Mouse (Mus musculus) stomach, embryonic 14.5 days (tissue): ENCODE data around the gene Sft2d1. TPM values are rescaled to one million over a fixed set of nuclear protein-coding genes. Genes with fewer than 3 reads are reported as not detected.
A peak's percentile ranks its signal among the peaks of the same experiment; 100 is the strongest.

Experiments used
- ATAC-seq: fragments of 200-750 bp; cut with Nextera tagmentation; 2 replicates; pipeline ENCODE4 v1.8.0; 2017; ENCODE audit warnings: low read depth, moderate TSS enrichment; ENCODE audit not compliant: insufficient number of reproducible peaks, insufficient read depth, low FRiP score
- H3K27ac ChIP-seq: fragments of 300-500 bp; sonication (generic); 2 replicates; pipeline ENCODE4 v1.5.1; 2014; ENCODE audit warnings: mild to moderate bottlenecking, low read length, moderate library complexity, mixed read lengths
- H3K27me3 ChIP-seq: fragments of 300-500 bp; sonication (generic); 2 replicates; pipeline ENCODE4 v1.6.1; 2014; ENCODE audit warnings: low read length, control low read depth, mixed read lengths; ENCODE audit not compliant: control insufficient read depth, insufficient read depth
- H3K36me3 ChIP-seq: fragments of 300-500 bp; sonication (generic); 2 replicates; pipeline ENCODE4 v1.6.1; 2014; ENCODE audit warnings: mild to moderate bottlenecking, control low read depth, low read length, moderate library complexity, mixed read lengths; ENCODE audit not compliant: control insufficient read depth, insufficient read depth
- H3K4me1 ChIP-seq: fragments of 300-500 bp; sonication (generic); 2 replicates; pipeline ENCODE4 v1.6.1; 2014; ENCODE audit warnings: low read length, control low read depth, mixed read lengths; ENCODE audit not compliant: control insufficient read depth, insufficient read depth
- H3K4me2 ChIP-seq: fragments of 300-500 bp; sonication (generic); replicated peaks from 2 replicates; pipeline ENCODE4 v1.6.1; 2014; ENCODE audit warnings: low read depth, low read length, control low read depth
- H3K4me3 ChIP-seq: fragments of 300-500 bp; sonication (generic); 2 replicates; pipeline ENCODE4 v1.5.1; 2014; ENCODE audit warnings: low read depth, low read length, control low read depth
- H3K9ac ChIP-seq: fragments of 300-500 bp; sonication (generic); replicated peaks from 2 replicates; pipeline ENCODE4 v1.6.1; 2014; ENCODE audit warnings: low read depth, mild to moderate bottlenecking, control low read depth, low read length, moderate library complexity, mixed read lengths
- H3K9me3 ChIP-seq: fragments of 300-500 bp; sonication (generic); 2 replicates; pipeline ENCODE4 v1.6.1; 2016; ENCODE audit warnings: low read depth, low read length, control low read depth; ENCODE audit not compliant: control insufficient read depth
- WGBS: fragments of 180-500 bp; shearing (Covaris S2); extraction: QIAGEN DNeasy Blood & Tissue Kit; methylation state at CpG from one replicate; pipeline ENCODE4 v1.1.7; 2014; 5-methylcytosine and 5-hydroxymethylcytosine counted together
- polyA plus RNA-seq: library from polyadenylated mRNA; unstranded; fragments of >200 nt; fragmentation: Nextera tagmentation; extraction: Ambion mirVana; gene quantifications from 2 replicates; pipeline ENCODE4 v1.2.1, GENCODE M21; 2014

The Sft2d1 gene
- polyA plus RNA-seq, 1 experiment from 2014 or later: 77.2 TPM

- ATAC-seq: no peak
- Histone ChIP-seq H3K36me3 (no peaks in the 10 kb centered on the region; the same call in 1 of the 2 replicates), H3K4me3 (no peak overlapping the region), H3K9ac (no peak overlapping the region), H3K9me3 (no peaks in the 10 kb centered on the region), H3K27me3 (no peaks in the 10 kb centered on the region), H3K4me2 (no peak overlapping the region), H3K4me1 (no peaks in the 10 kb centered on the region), H3K27ac (no peak overlapping the region)
- 81% methylated on average over 9 of the region's 9 CpGs for WGBS
Observed at GRCm38 (mm10) chr17:8296313-8296844, 14.5 kb upstream of the Sft2d1 start.

- H3K36me3 ChIP-seq: no peaks in the 10 kb centered on the region; the same call in 1 of the 2 replicates
- H3K4me2 ChIP-seq: no peak overlapping the region
- no peak overlapping the region for H3K9ac ChIP-seq
- H3K9me3 ChIP-seq: no peaks in the 10 kb centered on the region
- H3K27ac ChIP-seq: no peak overlapping the region
- no peaks in the 10 kb centered on the region for H3K27me3 ChIP-seq
- no peaks in the 10 kb centered on the region for H3K4me1 ChIP-seq
- WGBS: 85% methylated on average over 5 of the region's 5 CpGs
- no peak for ATAC-seq
- no peak overlapping the region for H3K4me3 ChIP-seq
Observed at GRCm38 (mm10) chr17:8297746-8298145, 13.2 kb upstream of the Sft2d1 start.

DNA sequence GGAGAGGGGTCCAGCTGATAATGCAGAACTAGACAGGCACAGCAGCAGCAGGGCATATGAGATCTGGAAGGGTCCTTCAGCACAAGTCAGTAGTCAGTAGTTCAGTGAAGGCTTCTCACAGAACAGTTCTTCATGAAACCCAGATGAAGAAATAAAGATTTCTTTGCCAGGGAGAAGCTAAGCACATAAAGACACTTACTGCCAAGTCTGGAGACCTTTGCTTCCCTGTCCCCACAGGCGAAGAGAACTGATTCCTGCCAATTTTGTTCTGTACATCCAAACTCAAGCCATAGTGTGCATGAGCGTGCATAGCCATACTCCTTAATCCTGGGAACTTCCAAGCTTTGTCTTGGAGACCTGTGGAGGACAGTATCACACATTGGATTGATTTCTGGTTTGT is 12.6 kb upstream of the Sft2d1 start:
- no peak overlapping the region for H3K4me2 ChIP-seq
- H3K27ac ChIP-seq: no peak overlapping the region
- H3K27me3 ChIP-seq: no peaks in the 10 kb centered on the region
- ATAC-seq: no peak
- whole genome bisulfite sequencing: 85% methylated on average over 2 of the region's 2 CpGs
- no peaks in the 10 kb centered on the region; the same call in 1 of the 2 replicates for H3K36me3 ChIP-seq
- no peak overlapping the region for H3K4me3 ChIP-seq
- H3K9me3 ChIP-seq: no peaks in the 10 kb centered on the region
- no peaks in the 10 kb centered on the region for H3K4me1 ChIP-seq
- H3K9ac ChIP-seq: no peak overlapping the region

DNA sequence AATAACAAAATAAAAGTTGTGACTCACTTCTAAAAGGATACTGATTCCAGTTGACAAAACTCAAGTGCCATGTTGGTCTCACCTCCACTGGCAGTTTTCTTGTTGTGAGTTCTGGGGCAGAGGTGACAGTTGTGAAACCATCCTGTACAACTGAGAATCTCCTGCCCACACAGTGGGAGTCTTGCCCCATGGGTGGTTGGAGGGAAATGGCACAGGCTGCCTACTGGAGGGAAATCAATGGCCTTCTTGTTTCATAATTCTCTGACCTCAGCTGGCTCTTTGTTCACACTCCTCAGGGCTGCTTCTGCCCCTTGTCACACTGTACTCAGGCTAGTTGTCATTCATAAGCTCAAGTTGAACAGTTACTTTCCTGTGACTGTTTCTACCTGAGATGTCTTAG is 11.4 kb upstream of the Sft2d1 start:
- H3K27me3 ChIP-seq: no peaks in the 10 kb centered on the region
- no peaks in the 10 kb centered on the region for H3K4me1 ChIP-seq
- H3K36me3 ChIP-seq: no peaks in the 10 kb centered on the region; the same call in 1 of the 2 replicates
- H3K27ac ChIP-seq: no peak overlapping the region
- H3K4me2 ChIP-seq: no peak overlapping the region
- no peak overlapping the region for H3K9ac ChIP-seq
- no peak for ATAC-seq
- H3K4me3 ChIP-seq: no peak overlapping the region
- no peaks in the 10 kb centered on the region for H3K9me3 ChIP-seq

DNA sequence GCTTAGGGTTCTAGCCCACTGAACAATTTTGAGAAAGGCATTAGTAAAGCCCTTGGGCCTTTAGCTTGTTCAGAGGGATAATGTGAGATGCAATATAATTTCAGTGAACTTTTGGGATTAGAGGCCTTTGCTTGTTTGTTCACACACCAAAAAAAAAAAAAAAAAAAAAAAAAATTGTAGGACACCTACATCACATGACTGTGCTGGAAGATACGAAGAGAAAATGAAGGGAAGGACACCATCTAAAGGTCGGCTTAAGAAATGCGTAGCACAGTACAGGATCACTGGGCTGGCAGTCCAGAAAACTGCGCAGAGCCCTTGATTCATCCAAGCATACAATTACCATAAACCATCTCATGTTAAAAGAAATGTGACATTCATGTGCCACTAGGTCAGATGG is 9.4 kb upstream of the Sft2d1 start:
- H3K4me1 ChIP-seq: no peaks in the 10 kb centered on the region
- H3K4me2 ChIP-seq: no peak overlapping the region
- no peak overlapping the region for H3K9ac ChIP-seq
- H3K27me3 ChIP-seq: no peaks in the 10 kb centered on the region
- no peak for ATAC-seq
- no peaks in the 10 kb centered on the region for H3K9me3 ChIP-seq
- WGBS: 82% methylated on average over 4 of the region's 4 CpGs
- no peaks in the 10 kb centered on the region for H3K36me3 ChIP-seq
- no peak overlapping the region for H3K4me3 ChIP-seq
- H3K27ac ChIP-seq: no peak overlapping the region

DNA sequence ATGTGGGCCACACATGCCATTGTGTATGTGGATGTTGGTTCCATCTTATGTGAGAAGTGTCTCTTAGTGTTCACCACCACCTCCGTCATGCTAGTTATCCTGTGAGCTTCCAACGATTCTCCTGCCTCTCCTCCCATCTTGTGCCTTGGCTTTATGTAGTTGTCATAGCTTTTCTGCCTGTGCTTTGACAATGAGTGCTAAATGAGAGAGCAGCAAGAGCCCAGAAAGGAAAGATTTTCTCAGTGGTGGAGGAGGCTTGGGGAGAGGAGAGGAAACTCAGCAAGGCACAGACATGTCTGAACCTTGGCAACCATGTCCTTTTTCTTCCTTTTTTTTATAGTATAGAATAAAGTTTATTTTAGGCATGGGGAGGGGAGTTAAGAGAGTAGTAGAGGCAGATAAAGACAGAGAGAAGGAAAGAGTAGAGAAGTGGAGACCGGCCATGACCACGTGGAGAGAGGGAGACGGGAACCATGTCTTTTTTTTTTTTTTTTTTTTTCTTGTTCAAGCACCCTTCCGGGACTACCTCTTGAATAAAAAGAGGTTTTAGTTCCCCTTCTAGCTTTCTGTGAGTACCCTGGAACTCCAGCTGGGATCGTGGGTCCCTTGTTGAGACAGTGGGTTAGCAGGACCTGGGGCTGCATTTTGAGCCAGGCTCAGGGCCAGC is 8.0 kb upstream of the Sft2d1 start:
- Histone ChIP-seq H3K9ac (no peak overlapping the region), H3K9me3 (no peaks in the 10 kb centered on the region), H3K4me2 (no peak overlapping the region), H3K4me1 (no peaks in the 10 kb centered on the region), H3K36me3 (no peaks in the 10 kb centered on the region), H3K27me3 (no peaks in the 10 kb centered on the region), H3K27ac (no peak overlapping the region), H3K4me3 (no peak overlapping the region)
- no peak for ATAC-seq
- WGBS: 80% methylated on average over 7 of the region's 7 CpGs

- Histone ChIP-seq H3K27ac (no peak overlapping the region), H3K4me2 (no peak overlapping the region), H3K27me3 (no peaks in the 10 kb centered on the region), H3K9ac (no peak overlapping the region), H3K4me1 (no peaks in the 10 kb centered on the region), H3K4me3 (no peak overlapping the region), H3K9me3 (no peaks in the 10 kb centered on the region), H3K36me3 (no peaks in the 10 kb centered on the region)
- no peak for ATAC-seq
- 30% methylated on average over 5 of the region's 5 CpGs for WGBS
Observed at GRCm38 (mm10) chr17:8303671-8304070, 7.2 kb upstream of the Sft2d1 start.

DNA sequence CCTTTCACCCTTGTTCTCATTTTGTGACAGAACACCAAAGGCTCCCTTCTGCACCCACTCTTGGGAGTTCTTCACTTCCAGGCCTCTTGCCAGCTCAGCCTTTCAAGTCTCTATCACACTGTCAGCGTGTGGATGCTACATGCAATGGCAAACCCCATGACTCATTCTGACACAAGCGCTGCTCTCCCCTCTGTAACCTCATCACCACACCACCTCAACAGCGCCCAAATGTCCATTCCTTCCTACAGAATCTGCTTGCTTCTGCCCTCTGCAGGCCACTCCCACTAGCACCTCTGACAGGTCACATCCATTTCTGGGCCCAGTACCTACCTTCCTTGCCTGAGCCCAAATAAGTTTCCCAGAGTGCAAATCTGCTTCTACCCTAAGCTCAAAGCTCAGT is 5.1 kb upstream of the Sft2d1 start:
- Histone ChIP-seq H3K4me2 (no peak overlapping the region), H3K27me3 (no peaks in the 10 kb centered on the region), H3K4me3 (no peak overlapping the region), H3K4me1 (no peaks in the 10 kb centered on the region), H3K9ac (no peak overlapping the region), H3K9me3 (no peaks in the 10 kb centered on the region), H3K36me3 (no peaks in the 10 kb centered on the region), H3K27ac (no peak overlapping the region)
- no peak for ATAC-seq
- WGBS: 27% methylated on average over 3 of the region's 3 CpGs

- Histone ChIP-seq H3K36me3 (no peaks in the 10 kb centered on the region), H3K27ac (no peak overlapping the region), H3K27me3 (no peaks in the 10 kb centered on the region), H3K4me1 (no peaks in the 10 kb centered on the region), H3K9ac (peak overlapping the region; percentile 65; the same call in 1 of the 2 replicates), H3K4me2 (peak overlapping the region; percentile 67), H3K4me3 (peak overlapping the region; percentile 78), H3K9me3 (no peaks in the 10 kb centered on the region)
- ATAC-seq: no peak
- 43% methylated on average over 3 of the region's 3 CpGs for WGBS
Observed at GRCm38 (mm10) chr17:8311751-8312150, 849 bp downstream of the Sft2d1 start.
